Mouse (Mus musculus): ENCODE data around the gene Doc2a. TPM values are rescaled to one million over a fixed set of nuclear protein-coding genes. Genes with fewer than 3 reads are reported as not detected.
"Not testable (repeated sequence)": the region's sequence is repeated elsewhere in the genome, so short reads cannot be mapped to it uniquely, and the experiment has no call there.

The Doc2a gene
- polyA plus RNA-seq, 1 experiment from 2014 or later: 7.7 TPM

DNA sequence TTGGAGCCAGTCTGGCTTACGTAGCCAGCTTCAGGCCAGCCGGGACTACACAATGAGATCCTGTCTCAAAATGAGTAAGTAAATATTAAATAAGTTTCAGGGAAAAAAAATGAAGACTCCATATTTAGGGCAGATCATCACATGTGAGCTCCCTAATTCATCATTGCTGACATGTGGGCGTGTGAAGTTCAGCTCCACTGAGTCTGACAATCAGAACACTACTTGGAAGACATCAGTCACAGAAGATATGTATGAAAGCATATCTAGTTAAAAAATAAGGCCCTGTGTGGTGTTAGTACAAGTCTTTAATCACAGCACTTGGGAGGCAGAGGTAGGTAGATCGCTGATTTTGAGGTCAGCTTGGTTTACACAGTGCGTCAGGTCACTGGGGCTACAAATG, 40.1 kb downstream of the Doc2a start:
- WGBS: 78% methylated on average over 5 of the region's 5 CpGs
- no peak overlapping the region for H3K4me3 ChIP-seq (replicated peaks; ENCODE audit: low read depth, low read length)
- no peaks in the 10 kb centered on the region; the same call in 1 of the 2 replicates for H3K4me1 ChIP-seq (replicated peaks; ENCODE audit: insufficient read depth, low read length)
- H3K9ac ChIP-seq (ENCODE audit: low read depth, low read length): no peak overlapping the region
- DNase-seq (ENCODE audit: low spot score) (no peak), ATAC-seq (replicated peaks; ENCODE audit: low FRiP score, low read depth) (no peak)
- no peak overlapping the region for H3K27ac ChIP-seq
- no peaks in the 10 kb centered on the region for H3K27me3 ChIP-seq (ENCODE audit: insufficient read depth, low read length)
- no peak overlapping the region for H3K4me2 ChIP-seq (ENCODE audit: low read length)
- H3K9me3 ChIP-seq (replicated peaks; ENCODE audit: low read length): no peaks in the 10 kb centered on the region
- no peak for TF ChIP-seq CTCF (IDR thresholded peaks at IDR 0.05; ENCODE audit: low read depth)
- peaks cover 8% of the 10 kb centered on the region; the same call in 1 of the 2 replicates for H3K36me3 ChIP-seq (ENCODE audit: insufficient read depth, low read length)

DNA sequence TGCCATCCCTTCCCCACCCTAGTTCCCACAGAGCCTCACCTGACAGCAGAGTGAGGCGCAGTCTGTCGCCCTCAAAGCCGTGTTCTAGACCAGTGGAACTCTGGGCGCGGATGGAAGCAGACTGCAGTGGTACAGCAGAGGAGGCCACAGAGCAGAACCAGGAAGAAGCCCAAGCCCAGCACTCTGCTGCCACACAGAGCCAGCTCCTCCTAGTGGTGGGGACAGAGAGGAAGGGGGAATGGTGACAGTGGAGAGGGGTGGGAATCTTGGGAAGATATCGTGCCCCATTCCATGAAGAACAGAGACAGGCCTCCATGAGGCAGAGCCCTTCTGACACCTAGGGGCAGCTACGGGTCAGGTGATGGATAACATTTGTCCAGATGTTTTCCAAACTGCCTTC, 41.6 kb downstream of the Doc2a start:
- DNase-seq (ENCODE audit: low spot score) (peak; percentile 33), ATAC-seq (replicated peaks; ENCODE audit: low FRiP score, low read depth) (no peak)
- no peaks in the 10 kb centered on the region for H3K27me3 ChIP-seq (ENCODE audit: insufficient read depth, low read length)
- 49% methylated on average over 7 of the region's 7 CpGs for WGBS
- no peaks in the 10 kb centered on the region for H3K4me1 ChIP-seq (replicated peaks; ENCODE audit: insufficient read depth, low read length)
- TF ChIP-seq CTCF (IDR thresholded peaks at IDR 0.05; ENCODE audit: low read depth): peak; percentile 67
- H3K27ac ChIP-seq: no peak overlapping the region
- H3K9ac ChIP-seq (ENCODE audit: low read depth, low read length): no peak overlapping the region
- H3K4me3 ChIP-seq (replicated peaks; ENCODE audit: low read depth, low read length): no peak overlapping the region
- peaks cover 8% of the 10 kb centered on the region; the same call in 1 of the 2 replicates for H3K36me3 ChIP-seq (ENCODE audit: insufficient read depth, low read length)
- no peak overlapping the region for H3K4me2 ChIP-seq (ENCODE audit: low read length)
- H3K9me3 ChIP-seq (replicated peaks; ENCODE audit: low read length): no peaks in the 10 kb centered on the region

DNA sequence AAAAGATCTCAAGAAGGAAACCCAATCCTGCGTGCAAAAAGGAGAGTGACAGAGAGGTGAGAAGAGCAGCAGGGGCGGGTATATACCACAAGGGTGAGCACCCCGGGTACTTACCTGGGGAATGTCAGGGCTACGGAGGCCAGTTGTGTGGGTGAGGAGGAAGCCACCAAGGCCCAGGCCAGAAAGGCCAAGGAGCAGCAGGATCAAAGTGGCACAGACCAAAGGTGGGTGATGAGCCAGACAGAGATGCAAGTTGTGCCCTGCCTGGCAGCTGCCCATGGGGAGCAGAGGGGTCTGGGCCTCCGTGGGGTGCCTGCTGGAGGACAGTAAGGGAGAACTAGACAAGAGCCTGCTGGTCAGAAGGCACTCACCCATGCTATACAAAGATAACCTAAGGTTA, 49.7 kb downstream of the Doc2a start:
- 0 out of 2 replicates have a peak overlapping the region, but pooled peaks have one; percentile 27 for H3K9ac ChIP-seq (ENCODE audit: low read depth, low read length)

DNA sequence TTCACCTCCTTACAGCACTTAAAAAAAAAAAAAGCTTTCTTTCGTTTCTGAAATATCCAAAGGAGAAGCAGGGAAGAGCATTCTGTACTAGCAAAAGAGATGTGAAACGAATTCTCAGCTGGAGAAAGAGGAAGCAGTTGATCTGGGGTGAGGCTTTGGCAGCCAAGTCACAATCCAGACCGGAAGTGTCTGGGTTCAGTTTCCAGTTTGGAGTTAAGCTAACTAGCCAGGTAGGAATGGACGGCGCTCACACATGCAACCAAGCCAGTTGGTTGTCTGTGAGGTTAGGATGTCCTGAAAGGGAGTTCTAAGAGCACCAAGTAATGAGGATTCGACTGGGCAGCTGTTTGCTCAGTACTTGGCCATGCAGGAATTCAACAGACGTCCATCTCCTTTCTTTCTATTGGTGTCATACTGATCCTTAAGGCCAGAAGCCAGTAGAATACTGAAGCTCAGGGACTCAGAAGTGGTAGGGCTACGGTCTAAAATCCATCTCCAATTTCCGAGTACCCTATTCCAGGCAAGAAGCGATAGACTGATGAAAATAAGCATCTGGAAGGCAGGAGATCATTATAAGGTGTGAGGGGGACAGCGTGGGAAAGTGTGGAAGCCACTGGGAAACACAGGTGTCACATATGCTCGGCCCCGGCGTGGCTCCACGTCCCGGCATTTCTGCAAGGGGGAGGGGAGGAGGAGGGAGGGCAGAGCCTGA, 50.3 kb downstream of the Doc2a start:
- Histone ChIP-seq H3K4me1 (replicated peaks; ENCODE audit: insufficient read depth, low read length) (peaks cover 8% of the 10 kb centered on the region; the same call in 1 of the 2 replicates), H3K27me3 (ENCODE audit: insufficient read depth, low read length) (no peaks in the 10 kb centered on the region), H3K4me2 (ENCODE audit: low read length) (peak overlapping the region; percentile 83), H3K4me3 (replicated peaks; ENCODE audit: low read depth, low read length) (peak overlapping the region; percentile 65), H3K9ac (ENCODE audit: low read depth, low read length) (peak overlapping the region; percentile 79), H3K27ac (peak overlapping the region; percentile 71), H3K36me3 (ENCODE audit: insufficient read depth, low read length) (no peaks in the 10 kb centered on the region), H3K9me3 (replicated peaks; ENCODE audit: low read length) (no peaks in the 10 kb centered on the region)
- 17% methylated on average over 16 of the region's 16 CpGs for WGBS
- no peak for TF ChIP-seq CTCF (IDR thresholded peaks at IDR 0.05; ENCODE audit: low read depth)
- DNase-seq (ENCODE audit: low spot score) (peak; percentile 36), ATAC-seq (replicated peaks; ENCODE audit: low FRiP score, low read depth) (no peak)

More for the DNA sequence above, 49.7 kb downstream of the Doc2a start:
- no peaks in the 10 kb centered on the region for H3K9me3 ChIP-seq (replicated peaks; ENCODE audit: low read length)
- no peak for ATAC-seq (replicated peaks; ENCODE audit: low FRiP score, low read depth)
- H3K36me3 ChIP-seq (ENCODE audit: insufficient read depth, low read length): no peaks in the 10 kb centered on the region
- TF ChIP-seq CTCF (IDR thresholded peaks at IDR 0.05; ENCODE audit: low read depth): no peak
- H3K4me2 ChIP-seq (ENCODE audit: low read length): peak overlapping the region; percentile 83; the same call in 1 of the 2 replicates
- whole genome bisulfite sequencing: 85% methylated on average over 5 of the region's 5 CpGs
- no peak overlapping the region for H3K4me3 ChIP-seq (replicated peaks; ENCODE audit: low read depth, low read length)
- peaks cover 8% of the 10 kb centered on the region; the same call in 1 of the 2 replicates for H3K4me1 ChIP-seq (replicated peaks; ENCODE audit: insufficient read depth, low read length)
- no peak for DNase-seq (ENCODE audit: low spot score)
- H3K27ac ChIP-seq: no peak overlapping the region
- no peaks in the 10 kb centered on the region for H3K27me3 ChIP-seq (ENCODE audit: insufficient read depth, low read length)

DNA sequence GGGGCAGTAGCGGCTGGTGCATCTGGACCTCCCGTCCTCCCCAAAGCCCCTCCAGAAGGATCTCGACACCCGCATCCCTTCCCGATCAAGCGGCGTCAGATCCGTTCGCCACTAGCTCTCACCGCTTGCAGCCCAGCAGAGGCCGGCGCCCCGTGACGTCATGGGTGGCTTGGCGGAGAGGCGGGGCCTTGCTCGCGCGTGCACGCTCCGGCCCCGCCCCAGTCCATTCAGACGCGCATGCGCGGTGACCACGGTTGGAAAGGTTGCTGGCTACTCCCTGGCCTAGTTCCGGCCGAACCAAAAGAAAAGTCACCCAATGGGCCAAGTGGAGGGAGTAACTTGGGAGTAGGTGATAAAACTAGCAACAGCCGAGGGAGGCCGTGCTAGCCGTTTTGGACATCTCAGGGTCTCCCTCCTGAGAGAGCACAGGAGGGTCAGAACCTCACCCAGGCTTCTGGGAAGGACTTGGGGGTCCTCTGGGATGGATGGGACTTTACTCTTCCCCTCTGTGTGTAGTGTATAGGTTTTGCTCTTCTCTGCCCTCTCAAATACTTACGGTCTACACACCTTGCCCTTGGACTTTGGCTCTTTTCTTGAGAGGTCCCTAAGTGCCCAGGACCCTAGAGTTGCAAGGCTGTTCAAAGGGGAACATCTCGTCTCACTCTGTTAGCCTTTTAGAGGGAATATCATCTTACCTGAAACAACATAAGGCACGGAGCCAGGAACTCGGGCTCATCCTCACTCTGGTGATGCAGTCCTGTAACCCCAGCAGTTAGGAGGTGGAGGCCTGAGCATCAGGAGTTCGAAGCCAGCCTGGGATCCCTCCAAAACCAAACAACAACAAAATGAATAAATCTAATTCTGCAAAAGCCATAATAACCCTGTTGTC, 51.1 kb downstream of the Doc2a start:
- H3K4me2 ChIP-seq (ENCODE audit: low read length): peak overlapping the region; percentile 83
- no peaks in the 10 kb centered on the region for H3K27me3 ChIP-seq (ENCODE audit: insufficient read depth, low read length)
- H3K4me1 ChIP-seq (replicated peaks; ENCODE audit: insufficient read depth, low read length): peaks cover 8% of the 10 kb centered on the region; the same call in 1 of the 2 replicates
- peak overlapping the region; percentile 65 for H3K4me3 ChIP-seq (replicated peaks; ENCODE audit: low read depth, low read length)
- peak overlapping the region; percentile 71 for H3K27ac ChIP-seq
- DNase-seq (ENCODE audit: low spot score): peak; percentile 97
- no peaks in the 10 kb centered on the region for H3K9me3 ChIP-seq (replicated peaks; ENCODE audit: low read length)
- no peaks in the 10 kb centered on the region for H3K36me3 ChIP-seq (ENCODE audit: insufficient read depth, low read length)
- H3K9ac ChIP-seq (ENCODE audit: low read depth, low read length): peak overlapping the region; percentile 79
- ATAC-seq (replicated peaks; ENCODE audit: low FRiP score, low read depth): peak; percentile 96
- 8% methylated on average over 37 of the region's 37 CpGs for WGBS
- no peak for TF ChIP-seq CTCF (IDR thresholded peaks at IDR 0.05; ENCODE audit: low read depth)

DNA sequence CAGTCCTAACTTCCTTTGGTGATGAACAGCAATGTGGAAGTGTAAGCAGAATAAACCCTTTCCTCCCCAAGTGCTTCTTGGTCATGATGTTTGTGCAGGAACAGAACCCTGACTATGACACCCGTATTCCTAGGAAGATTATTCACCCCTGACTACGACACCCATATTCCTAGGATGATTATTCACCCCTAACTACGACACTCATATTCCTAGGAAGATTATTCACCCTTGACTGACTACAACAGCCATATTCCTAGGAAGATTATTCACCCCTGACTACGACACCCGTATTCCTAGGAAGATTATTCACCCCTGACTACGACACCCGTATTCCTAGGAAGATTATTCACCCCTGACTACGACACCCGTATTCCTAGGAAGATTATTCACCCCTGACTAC, 52.6 kb downstream of the Doc2a start:
- H3K4me3 ChIP-seq (replicated peaks; ENCODE audit: low read depth, low read length); H3K9me3 ChIP-seq (replicated peaks; ENCODE audit: low read length); H3K27ac ChIP-seq; H3K27me3 ChIP-seq (ENCODE audit: insufficient read depth, low read length); DNase-seq (ENCODE audit: low spot score); ATAC-seq (replicated peaks; ENCODE audit: low FRiP score, low read depth); H3K4me2 ChIP-seq (ENCODE audit: low read length); H3K9ac ChIP-seq (ENCODE audit: low read depth, low read length); H3K4me1 ChIP-seq (replicated peaks; ENCODE audit: insufficient read depth, low read length); H3K36me3 ChIP-seq (ENCODE audit: insufficient read depth, low read length): not testable (repeated sequence)
- 90% methylated on average over 7 of the region's 9 CpGs for WGBS

Other genes with a start within 250 kb of the Doc2a start
- gene Nupr1, start 216.6 kb upstream of the Doc2a start, polyA plus RNA-seq (2015; fragmentation: Nextera tagmentation; extraction: Ambion mirVana): 24.5 and 24.8 TPM in 2 replicates
- gene Sgf29, start 198.1 kb upstream of the Doc2a start, polyA plus RNA-seq (2015; fragmentation: Nextera tagmentation; extraction: Ambion mirVana): 37.8 and 38.6 TPM in 2 replicates
- gene Sult1a1, start 171.0 kb upstream of the Doc2a start, polyA plus RNA-seq (2015; fragmentation: Nextera tagmentation; extraction: Ambion mirVana): 13.4 and 17.3 TPM in 2 replicates
- 140 and 145 TPM in 2 replicates for gene Bola2, start 152.0 kb upstream of the Doc2a start, polyA plus RNA-seq (2015; fragmentation: Nextera tagmentation; extraction: Ambion mirVana)
- 7.1 and 9.0 TPM in 2 replicates for gene Slx1b, start 151.6 kb upstream of the Doc2a start, polyA plus RNA-seq (2015; fragmentation: Nextera tagmentation; extraction: Ambion mirVana)
- gene Coro1a, start 139.6 kb upstream of the Doc2a start, polyA plus RNA-seq (2015; fragmentation: Nextera tagmentation; extraction: Ambion mirVana): 13.1 and 14.6 TPM in 2 replicates
- 63.0 and 66.1 TPM in 2 replicates for gene Mapk3, start 87.8 kb upstream of the Doc2a start, polyA plus RNA-seq (2015; fragmentation: Nextera tagmentation; extraction: Ambion mirVana)
- gene Gdpd3, start 81.1 kb upstream of the Doc2a start, polyA plus RNA-seq (2015; fragmentation: Nextera tagmentation; extraction: Ambion mirVana): 3.7 and 6.4 TPM in 2 replicates
- 158 and 188 TPM in 2 replicates for gene Ypel3, start 70.5 kb upstream of the Doc2a start, polyA plus RNA-seq (2015; fragmentation: Nextera tagmentation; extraction: Ambion mirVana)
- 0.21 and 0.26 TPM in 2 replicates for gene Tbx6, start 65.9 kb upstream of the Doc2a start, polyA plus RNA-seq (2015; fragmentation: Nextera tagmentation; extraction: Ambion mirVana)
- gene Ppp4c, start 54.9 kb upstream of the Doc2a start, polyA plus RNA-seq (2015; fragmentation: Nextera tagmentation; extraction: Ambion mirVana): 189 and 192 TPM in 2 replicates
- 0.11 and 0.14 TPM in 2 replicates for gene Fam57b, start 49.7 kb upstream of the Doc2a start, polyA plus RNA-seq (2015; fragmentation: Nextera tagmentation; extraction: Ambion mirVana)
- 0.37 TPM in 1 of 2 replicates, not detected in the other for gene 4930451I11Rik, start 15.8 kb upstream of the Doc2a start, polyA plus RNA-seq (2015; fragmentation: Nextera tagmentation; extraction: Ambion mirVana)
- gene Hirip3, start 14.6 kb downstream of the Doc2a start, polyA plus RNA-seq (2015; fragmentation: Nextera tagmentation; extraction: Ambion mirVana): 16.3 and 20.5 TPM in 2 replicates
- 67.1 and 68.7 TPM in 2 replicates for gene Ino80e, start 15.0 kb downstream of the Doc2a start, polyA plus RNA-seq (2015; fragmentation: Nextera tagmentation; extraction: Ambion mirVana)
- gene Taok2, start 37.3 kb downstream of the Doc2a start, polyA plus RNA-seq (2015; fragmentation: Nextera tagmentation; extraction: Ambion mirVana): 26.2 and 30.0 TPM in 2 replicates
- 48.6 and 51.9 TPM in 2 replicates for gene Tmem219, start 75.5 kb downstream of the Doc2a start, polyA plus RNA-seq (2015; fragmentation: Nextera tagmentation; extraction: Ambion mirVana)
- 15.7 and 17.3 TPM in 2 replicates for gene Kctd13, start 81.5 kb downstream of the Doc2a start, polyA plus RNA-seq (2015; fragmentation: Nextera tagmentation; extraction: Ambion mirVana)
- 0.13 TPM in 1 of 2 replicates, not detected in the other for gene Asphd1, start 102.2 kb downstream of the Doc2a start, polyA plus RNA-seq (2015; fragmentation: Nextera tagmentation; extraction: Ambion mirVana)
- gene Sez6l2, start 103.1 kb downstream of the Doc2a start, polyA plus RNA-seq (2015; fragmentation: Nextera tagmentation; extraction: Ambion mirVana): 1.2 and 1.7 TPM in 2 replicates
- 118 and 120 TPM in 2 replicates for gene Cdipt, start 128.5 kb downstream of the Doc2a start, polyA plus RNA-seq (2015; fragmentation: Nextera tagmentation; extraction: Ambion mirVana)
- gene Cdiptos, start 128.7 kb downstream of the Doc2a start, polyA plus RNA-seq (2015; fragmentation: Nextera tagmentation; extraction: Ambion mirVana): 1.6 and 2.8 TPM in 2 replicates
- gene Mvp, start 167.2 kb downstream of the Doc2a start, polyA plus RNA-seq (2015; fragmentation: Nextera tagmentation; extraction: Ambion mirVana): 27.5 and 28.9 TPM in 2 replicates
- gene Pagr1b, start 169.1 kb downstream of the Doc2a start, polyA plus RNA-seq (2015; fragmentation: Nextera tagmentation; extraction: Ambion mirVana): 0.21 and 0.65 TPM in 2 replicates
- gene Pagr1a, start 169.9 kb downstream of the Doc2a start, polyA plus RNA-seq (2015; fragmentation: Nextera tagmentation; extraction: Ambion mirVana): 19.4 and 25.0 TPM in 2 replicates
- 44.2 and 53.8 TPM in 2 replicates for gene Gm42742, start 173.7 kb downstream of the Doc2a start, polyA plus RNA-seq (2015; fragmentation: Nextera tagmentation; extraction: Ambion mirVana)
- 2.5 and 2.7 TPM in 2 replicates for gene Prrt2, start 173.8 kb downstream of the Doc2a start, polyA plus RNA-seq (2015; fragmentation: Nextera tagmentation; extraction: Ambion mirVana)
- 50.3 and 58.7 TPM in 2 replicates for gene Maz, start 179.6 kb downstream of the Doc2a start, polyA plus RNA-seq (2015; fragmentation: Nextera tagmentation; extraction: Ambion mirVana)
- gene Kif22, start 195.1 kb downstream of the Doc2a start, polyA plus RNA-seq (2015; fragmentation: Nextera tagmentation; extraction: Ambion mirVana): 51.7 and 57.2 TPM in 2 replicates
- not detected in 2 replicates for gene Zg16, start 239.9 kb downstream of the Doc2a start, polyA plus RNA-seq (2015; fragmentation: Nextera tagmentation; extraction: Ambion mirVana)
- 4.0 and 4.3 TPM in 2 replicates for gene AI467606, start 243.9 kb downstream of the Doc2a start, polyA plus RNA-seq (2015; fragmentation: Nextera tagmentation; extraction: Ambion mirVana)